Mouse (Mus musculus) testis, adult 2 months (tissue): Measurements from ENCODE around the gene Parp12.

Experiments used
- CTCF ChIP-seq: fragments of 200-500 bp; IDR thresholded peaks from 2 replicates; pipeline ENCODE4 v1.5.1; 2012; ENCODE audit warnings: low read depth, mild to moderate bottlenecking, inconsistent platforms, low read length, moderate library complexity; ENCODE audit not compliant: control insufficient read depth, insufficient read depth, insufficient replicate concordance
- POLR2A ChIP-seq: fragments of 200-500 bp; IDR thresholded peaks from 2 replicates; pipeline ENCODE4 v1.6.1; 2012; ENCODE audit warnings: low read depth, mild to moderate bottlenecking, inconsistent platforms, low read length, moderate library complexity; ENCODE audit not compliant: control insufficient read depth

DNA sequence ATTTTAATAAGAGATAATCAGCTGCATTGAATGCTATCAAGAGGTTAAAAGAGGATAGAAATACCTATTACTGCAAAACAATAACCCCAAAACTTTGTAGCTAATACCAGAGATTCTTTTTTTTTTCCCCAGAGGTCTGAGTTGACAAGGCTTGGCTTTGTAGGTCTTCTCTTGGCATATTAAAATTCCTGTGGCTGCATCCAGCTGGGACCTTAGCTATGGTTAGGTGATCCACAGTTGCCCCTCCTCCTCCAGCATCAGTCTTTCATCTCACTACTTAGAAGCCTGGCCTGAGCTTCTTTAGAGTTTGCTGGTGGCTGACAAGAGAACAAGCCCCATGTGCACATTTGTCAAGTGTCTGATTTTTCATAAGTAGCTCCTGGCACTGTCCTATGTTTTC is 6.6 kb upstream of the Parp12 start:
- no peak for TF ChIP-seq CTCF
- TF ChIP-seq POLR2A, result no peak
